Mouse (Mus musculus) monocyte, adult 2 months (primary cell): Measurements from ENCODE around the gene Ppp1r21.
A peak's percentile ranks its signal among the peaks of the same experiment; 100 is the strongest.

Source experiments
- DNase-seq, 2 experiments: peaks; one replicate each; pipeline ENCODE4 v3.0.0; 2022; ENCODE audit warnings: low spot score in 2 of 2, low read depth in 1 of 2

The Ppp1r21 gene

GRCm38 (mm10) chr17:88569807-88570540, 40.1 kb downstream of the Ppp1r21 start:
- DNase-seq, result no peak

- DNase-seq, result no peak
These were observed 40.9 kb downstream of the Ppp1r21 start for GRCm38 (mm10) chr17:88570784-88571183.

- no peak for DNase-seq
These were observed 44.9 kb downstream of the Ppp1r21 start for GRCm38 (mm10) chr17:88574811-88575210.

- DNase-seq, result no peak
These were observed 48.8 kb downstream of the Ppp1r21 start for GRCm38 (mm10) chr17:88578522-88579242.

DNA sequence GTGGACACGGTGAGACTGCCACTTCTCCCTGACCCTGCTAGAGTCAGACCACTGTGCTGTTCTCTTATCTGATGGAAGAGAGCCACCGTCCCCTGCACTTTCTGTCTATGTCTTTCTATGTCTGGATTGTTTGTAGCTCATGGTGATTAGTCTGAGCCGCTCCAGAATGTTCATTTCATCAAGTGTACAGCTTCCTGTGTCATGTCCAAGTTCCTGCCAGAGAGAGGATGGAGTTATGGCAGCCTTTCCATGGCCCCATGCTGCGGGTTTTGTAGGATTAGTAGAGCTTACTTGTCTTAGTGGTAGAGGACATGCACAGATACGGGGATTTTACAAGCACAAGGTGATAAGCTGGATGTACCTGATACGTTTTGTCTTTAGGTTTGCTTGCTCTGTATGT, 50.6 kb downstream of the Ppp1r21 start:
- no peak for DNase-seq

GRCm38 (mm10) chr17:88581511-88582021, 51.6 kb downstream of the Ppp1r21 start:
- no peak for DNase-seq

DNA sequence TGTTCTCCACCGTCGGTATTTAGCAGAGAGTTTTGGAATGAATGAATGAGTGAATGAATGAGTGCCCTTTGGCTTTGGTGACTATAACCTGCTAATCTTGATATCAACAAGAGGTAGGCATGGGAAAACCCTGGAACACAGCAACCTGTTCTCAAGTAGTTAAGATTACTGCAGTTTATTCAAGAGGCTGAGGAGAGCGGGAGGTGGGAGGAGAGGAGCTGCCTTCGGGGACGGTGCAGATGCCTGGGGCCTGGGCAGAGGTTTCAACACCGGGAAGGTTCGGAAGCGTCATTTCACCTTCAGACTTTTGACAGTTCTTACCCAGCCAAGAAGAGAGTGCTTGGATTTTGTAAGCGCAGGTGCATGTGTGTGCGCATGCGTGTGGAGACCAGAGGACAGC, 53.1 kb downstream of the Ppp1r21 start:
- no peak for DNase-seq

DNA sequence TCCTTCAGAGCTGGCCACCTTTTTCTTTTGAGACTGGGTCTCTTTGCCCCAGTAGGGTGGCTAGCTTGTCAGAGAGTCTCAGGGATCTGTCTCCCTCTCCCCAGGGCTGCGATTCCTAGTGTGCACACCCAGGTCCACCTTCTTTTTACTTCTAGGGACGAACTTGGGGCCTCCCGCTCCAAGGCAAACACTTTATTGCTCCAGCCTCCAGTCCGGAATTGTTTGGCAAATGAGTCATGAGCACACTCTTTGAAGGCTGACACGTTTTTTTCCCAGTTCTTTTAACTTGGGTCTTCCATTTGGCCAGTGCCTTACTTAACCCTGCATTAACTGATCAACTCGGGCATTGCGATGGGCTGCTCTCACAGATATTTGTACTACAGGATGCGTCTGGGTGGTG, 53.5 kb downstream of the Ppp1r21 start:
- no peak for DNase-seq

DNA sequence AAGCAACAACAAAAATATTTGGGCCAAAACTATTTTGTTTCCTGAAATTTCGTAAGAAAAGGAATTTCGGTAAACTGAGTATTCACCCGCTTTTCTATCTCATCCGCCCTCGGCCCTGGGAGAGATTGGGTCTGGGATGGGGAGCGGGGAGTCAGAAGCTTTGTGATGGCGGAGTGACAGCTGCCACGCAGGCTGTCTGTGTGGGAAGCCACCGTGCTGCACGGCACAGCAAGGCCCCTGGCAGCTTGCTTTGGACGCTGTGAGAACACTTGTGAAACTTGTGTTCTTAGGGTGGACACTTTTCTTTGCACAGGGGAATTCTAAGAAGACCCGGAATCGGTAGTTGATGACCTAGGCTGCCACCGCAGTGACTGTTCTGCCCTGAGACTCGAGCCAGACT, 57.5 kb downstream of the Ppp1r21 start:
- no peak for DNase-seq

- no peak for DNase-seq
These were observed 58.3 kb downstream of the Ppp1r21 start for GRCm38 (mm10) chr17:88588228-88588627.

GRCm38 (mm10) chr17:88590251-88590650, 60.3 kb downstream of the Ppp1r21 start:
- DNase-seq, result no peak

DNA sequence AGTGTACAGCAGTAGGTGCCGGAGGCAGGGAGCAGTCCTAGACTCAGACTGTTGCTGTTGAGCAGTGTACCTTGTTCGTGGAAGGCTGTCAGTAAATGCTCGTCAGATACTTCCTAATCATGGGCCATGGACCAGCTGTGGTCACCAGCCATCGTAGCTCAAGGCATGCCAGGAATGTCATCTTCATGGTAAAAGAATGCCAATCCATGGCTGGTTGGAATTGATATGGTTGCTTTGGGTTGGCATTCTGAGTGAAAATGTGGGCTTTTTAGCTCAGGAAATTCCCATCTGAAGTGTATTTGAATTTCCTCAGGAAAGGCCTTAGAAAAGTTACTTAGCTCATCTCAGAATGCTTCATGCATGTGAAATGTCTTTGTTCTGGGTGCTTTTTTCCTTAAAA, 65.2 kb downstream of the Ppp1r21 start:
- DNase-seq, result no peak

DNA sequence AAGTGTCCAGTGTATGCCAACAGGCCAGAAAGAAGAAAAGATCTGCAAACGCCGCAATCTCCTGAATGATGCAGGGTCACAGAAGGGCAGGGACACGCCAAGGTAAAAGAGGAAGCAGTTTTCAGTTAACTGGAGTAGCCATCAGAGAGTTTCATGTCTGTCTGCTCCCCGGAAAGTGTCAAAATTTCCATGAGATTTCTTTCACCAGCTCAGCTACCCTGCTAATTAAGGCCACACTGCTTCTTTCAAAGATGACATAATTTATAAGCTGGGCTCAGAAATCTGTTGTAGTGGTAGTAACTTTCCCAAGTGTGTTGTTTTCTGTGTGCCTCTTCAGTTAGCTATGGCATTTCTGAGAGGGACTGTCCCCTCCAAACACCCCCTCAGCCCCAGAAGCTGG, 66.2 kb downstream of the Ppp1r21 start:
- no peak for DNase-seq

- DNase-seq, result peak in 1 of 2 experiments; percentile 14
These were observed 66.8 kb downstream of the Ppp1r21 start for GRCm38 (mm10) chr17:88596544-88597221.

- no peak for DNase-seq
These were observed 67.5 kb downstream of the Ppp1r21 start, which contains the start of gene Ston1 for GRCm38 (mm10) chr17:88597222-88598055. Gene Ston1 (plus strand): TSS chr17:88597684.

DNA sequence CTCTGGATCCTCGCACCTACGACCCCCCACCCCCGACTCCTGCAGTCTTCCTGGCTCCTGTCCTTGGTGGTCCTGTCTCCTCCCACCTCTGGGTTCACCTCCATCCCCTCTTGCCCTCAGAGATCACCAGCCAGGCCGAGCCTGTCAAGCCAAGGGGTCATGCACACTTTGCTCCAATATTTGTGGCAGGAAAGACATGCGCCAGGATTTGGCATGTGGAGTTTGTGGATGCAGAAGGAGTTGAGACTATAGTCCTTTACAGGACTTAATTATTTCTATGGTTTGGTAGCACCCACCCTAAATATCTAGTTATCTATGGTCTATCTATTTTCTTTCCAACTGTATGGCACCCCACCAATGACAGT, 68.1 kb downstream of the Ppp1r21 start:
- DNase-seq, result no peak

DNA sequence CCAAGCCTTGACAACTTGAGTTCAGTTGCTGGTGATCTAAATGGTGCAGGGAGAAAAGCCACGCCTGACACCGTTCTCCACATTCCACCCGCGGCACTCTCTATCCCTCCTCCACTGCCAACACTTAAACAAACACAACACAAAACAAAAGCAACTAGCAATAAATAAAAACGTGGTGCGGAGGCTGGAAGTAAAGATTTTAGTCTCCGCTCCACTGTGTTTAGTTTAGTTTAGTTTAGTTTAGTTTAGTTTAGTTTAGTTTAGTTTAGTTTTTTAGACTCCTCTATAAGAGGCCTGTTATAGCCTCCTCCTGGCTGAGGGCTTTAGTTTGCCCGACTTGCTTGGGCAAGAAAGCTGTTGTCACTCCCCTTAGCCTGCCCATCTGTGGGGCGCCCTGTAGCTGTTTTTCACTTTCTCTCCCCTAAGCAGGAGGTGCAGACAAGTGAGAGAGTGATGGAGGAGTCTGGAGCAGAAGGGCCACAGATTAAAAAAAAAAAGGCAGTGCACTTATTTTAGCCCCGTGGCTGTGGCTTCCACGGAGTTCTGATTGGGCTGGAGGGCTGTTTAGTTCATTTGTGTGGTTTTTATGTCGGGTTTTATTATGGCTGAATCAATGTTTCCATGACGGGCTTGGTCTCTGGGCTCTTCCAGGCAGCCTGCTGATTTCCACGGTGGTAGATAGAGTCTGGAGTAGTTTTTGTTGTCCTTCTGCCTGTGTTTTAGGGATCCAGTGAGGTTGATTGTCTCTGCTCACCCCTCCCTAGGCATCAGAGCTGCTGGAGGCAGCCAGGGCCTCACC, 68.9 kb downstream of the Ppp1r21 start:
- no peak for DNase-seq

- DNase-seq, result no peak
These were observed 70.6 kb downstream of the Ppp1r21 start for GRCm38 (mm10) chr17:88600492-88601026.

- no peak for DNase-seq
These were observed 74.0 kb downstream of the Ppp1r21 start for GRCm38 (mm10) chr17:88603943-88604342.

DNA sequence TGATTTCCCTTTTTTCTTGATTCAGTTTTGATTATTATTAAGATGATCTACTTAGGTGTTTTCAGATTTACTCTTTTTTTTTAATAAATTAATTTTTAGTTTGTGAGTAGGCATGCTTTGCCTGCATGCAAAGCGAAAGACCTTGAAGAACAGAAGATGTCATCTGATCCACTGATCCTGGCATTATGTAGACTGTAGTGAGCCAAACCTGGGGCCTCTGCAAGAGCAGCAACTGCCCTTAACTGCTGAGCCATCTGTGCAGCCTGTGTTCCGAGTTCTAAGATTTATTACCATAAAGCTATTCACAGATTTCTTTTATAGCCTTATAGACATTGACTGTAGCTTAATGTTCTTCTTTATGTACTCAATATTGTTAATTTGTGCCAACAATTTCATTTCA, 76.1 kb downstream of the Ppp1r21 start:
- DNase-seq, result no peak
